Mouse (Mus musculus): Measurements from ENCODE around the gene Cyth2. TPM values are rescaled to one million over a fixed set of nuclear protein-coding genes. Genes with fewer than 3 reads are reported as not detected.

The Cyth2 gene
- polyA plus RNA-seq, 1 experiment = 68.8 TPM

- H3K27ac ChIP-seq (ENCODE audit: insufficient read depth, low read depth, low read length) = no peak overlapping the region
- no peaks in the 10 kb centered on the region for H3K4me1 ChIP-seq (ENCODE audit: control insufficient read depth, insufficient read depth, low read length)
- H3K4me3 ChIP-seq (ENCODE audit: insufficient read depth, low read length) = no peak overlapping the region
- no peak for TF ChIP-seq CTCF (IDR thresholded peaks at IDR 0.05; ENCODE audit: low read depth, low read length)
- no peak for TF ChIP-seq POLR2A (IDR thresholded peaks at IDR 0.05; ENCODE audit: borderline replicate concordance, low read depth, low read length)
Observed at GRCm38 (mm10) chr7:45771101-45771500, 43.3 kb downstream of the Cyth2 start.

- Histone ChIP-seq H3K4me3 (ENCODE audit: insufficient read depth, low read length) (no peak overlapping the region), H3K27ac (ENCODE audit: insufficient read depth, low read depth, low read length) (no peak overlapping the region), H3K4me1 (ENCODE audit: control insufficient read depth, insufficient read depth, low read length) (no peaks in the 10 kb centered on the region)
- no peak for TF ChIP-seq POLR2A (IDR thresholded peaks at IDR 0.05; ENCODE audit: borderline replicate concordance, low read depth, low read length)
- TF ChIP-seq CTCF (IDR thresholded peaks at IDR 0.05; ENCODE audit: low read depth, low read length) = no peak
Observed at GRCm38 (mm10) chr7:45770427-45771082, 43.8 kb downstream of the Cyth2 start.

GRCm38 (mm10) chr7:45767500-45767899 is 46.9 kb downstream of the Cyth2 start:
- H3K4me1 ChIP-seq (ENCODE audit: control insufficient read depth, insufficient read depth, low read length) = no peaks in the 10 kb centered on the region
- no peak overlapping the region for H3K27ac ChIP-seq (ENCODE audit: insufficient read depth, low read depth, low read length)
- TF ChIP-seq POLR2A (IDR thresholded peaks at IDR 0.05; ENCODE audit: borderline replicate concordance, low read depth, low read length) (no peak), CTCF (IDR thresholded peaks at IDR 0.05; ENCODE audit: low read depth, low read length) (no peak)
- H3K4me3 ChIP-seq (ENCODE audit: insufficient read depth, low read length) = no peak overlapping the region

GRCm38 (mm10) chr7:45766764-45767163 is 47.6 kb downstream of the Cyth2 start:
- TF ChIP-seq CTCF (IDR thresholded peaks at IDR 0.05; ENCODE audit: low read depth, low read length) (no peak), POLR2A (IDR thresholded peaks at IDR 0.05; ENCODE audit: borderline replicate concordance, low read depth, low read length) (no peak)
- no peak overlapping the region for H3K4me3 ChIP-seq (ENCODE audit: insufficient read depth, low read length)

GRCm38 (mm10) chr7:45765995-45766394 is 48.4 kb downstream of the Cyth2 start:
- no peak overlapping the region for H3K27ac ChIP-seq (ENCODE audit: insufficient read depth, low read depth, low read length)
- TF ChIP-seq POLR2A (IDR thresholded peaks at IDR 0.05; ENCODE audit: borderline replicate concordance, low read depth, low read length) (no peak), CTCF (IDR thresholded peaks at IDR 0.05; ENCODE audit: low read depth, low read length) (no peak)

More at GRCm38 (mm10) chr7:45766764-45767163, 47.6 kb downstream of the Cyth2 start:
- H3K4me1 ChIP-seq (ENCODE audit: control insufficient read depth, insufficient read depth, low read length) = no peaks in the 10 kb centered on the region
- no peak overlapping the region for H3K27ac ChIP-seq (ENCODE audit: insufficient read depth, low read depth, low read length)

GRCm38 (mm10) chr7:45760151-45760550 is 54.2 kb downstream of the Cyth2 start:
- Histone ChIP-seq H3K4me3 (ENCODE audit: insufficient read depth, low read length) (no peak overlapping the region), H3K4me1 (ENCODE audit: control insufficient read depth, insufficient read depth, low read length) (no peaks in the 10 kb centered on the region), H3K27ac (ENCODE audit: insufficient read depth, low read depth, low read length) (no peak overlapping the region)
- TF ChIP-seq CTCF (IDR thresholded peaks at IDR 0.05; ENCODE audit: low read depth, low read length) (no peak), POLR2A (IDR thresholded peaks at IDR 0.05; ENCODE audit: borderline replicate concordance, low read depth, low read length) (no peak)

More at GRCm38 (mm10) chr7:45765995-45766394, 48.4 kb downstream of the Cyth2 start:
- H3K4me1 ChIP-seq (ENCODE audit: control insufficient read depth, insufficient read depth, low read length) = no peaks in the 10 kb centered on the region
- no peak overlapping the region for H3K4me3 ChIP-seq (ENCODE audit: insufficient read depth, low read length)

- Histone ChIP-seq H3K4me1 (ENCODE audit: control insufficient read depth, insufficient read depth, low read length) (no peaks in the 10 kb centered on the region), H3K4me3 (ENCODE audit: insufficient read depth, low read length) (no peak overlapping the region), H3K27ac (ENCODE audit: insufficient read depth, low read depth, low read length) (no peak overlapping the region)
- TF ChIP-seq POLR2A (IDR thresholded peaks at IDR 0.05; ENCODE audit: borderline replicate concordance, low read depth, low read length) (no peak), CTCF (IDR thresholded peaks at IDR 0.05; ENCODE audit: low read depth, low read length) (no peak)
Observed at GRCm38 (mm10) chr7:45759400-45759799, 55.0 kb downstream of the Cyth2 start.

Other genes starting within 250 kb of the Cyth2 start
- gene Bcat2, start 244.4 kb downstream of the Cyth2 start, polyA plus RNA-seq (2012; ENCODE audit: insufficient read depth, insufficient read length, missing spikeins) = 87.0 and 93.0 TPM in 2 replicates
- not detected in 2 replicates for gene Fgf21, start 199.1 kb downstream of the Cyth2 start, polyA plus RNA-seq (2012; ENCODE audit: insufficient read depth, insufficient read length, missing spikeins)
- gene Fut1, start 197.3 kb downstream of the Cyth2 start, polyA plus RNA-seq (2012; ENCODE audit: insufficient read depth, insufficient read length, missing spikeins) = not detected in 2 replicates
- gene Izumo1, start 192.8 kb downstream of the Cyth2 start, polyA plus RNA-seq (2012; ENCODE audit: insufficient read depth, insufficient read length, missing spikeins) = not detected in 2 replicates
- gene Rasip1, start 187.1 kb downstream of the Cyth2 start, polyA plus RNA-seq (2012; ENCODE audit: insufficient read depth, insufficient read length, missing spikeins) = 0.40 TPM in 1 of 2 replicates, not detected in the other
- gene Mamstr, start 174.6 kb downstream of the Cyth2 start, polyA plus RNA-seq (2012; ENCODE audit: insufficient read depth, insufficient read length, missing spikeins) = not detected in 2 replicates
- gene Fut2, start 148.2 kb downstream of the Cyth2 start, polyA plus RNA-seq (2012; ENCODE audit: insufficient read depth, insufficient read length, missing spikeins) = not detected in 2 replicates
- not detected in 2 replicates for gene Ntn5, start 130.6 kb downstream of the Cyth2 start, polyA plus RNA-seq (2012; ENCODE audit: insufficient read depth, insufficient read length, missing spikeins)
- gene Sec1, start 120.2 kb downstream of the Cyth2 start, polyA plus RNA-seq (2012; ENCODE audit: insufficient read depth, insufficient read length, missing spikeins) = not detected in 2 replicates
- gene Car11, start 114.7 kb downstream of the Cyth2 start, polyA plus RNA-seq (2012; ENCODE audit: insufficient read depth, insufficient read length, missing spikeins) = 1.3 and 1.9 TPM in 2 replicates
- 85.2 and 85.6 TPM in 2 replicates for gene Dbp, start 109.5 kb downstream of the Cyth2 start, polyA plus RNA-seq (2012; ENCODE audit: insufficient read depth, insufficient read length, missing spikeins)
- gene Rpl18, start 99.1 kb downstream of the Cyth2 start, polyA plus RNA-seq (2012; ENCODE audit: insufficient read depth, insufficient read length, missing spikeins) = 802 and 833 TPM in 2 replicates
- 51.2 and 56.1 TPM in 2 replicates for gene Sphk2, start 96.6 kb downstream of the Cyth2 start, polyA plus RNA-seq (2012; ENCODE audit: insufficient read depth, insufficient read length, missing spikeins)
- not detected in 2 replicates for gene Fam83e, start 93.4 kb downstream of the Cyth2 start, polyA plus RNA-seq (2012; ENCODE audit: insufficient read depth, insufficient read length, missing spikeins)
- not detected in 2 replicates for gene Spaca4, start 88.8 kb downstream of the Cyth2 start, polyA plus RNA-seq (2012; ENCODE audit: insufficient read depth, insufficient read length, missing spikeins)
- gene Lmtk3, start 30.8 kb downstream of the Cyth2 start, polyA plus RNA-seq (2012; ENCODE audit: insufficient read depth, insufficient read length, missing spikeins) = 0.16 TPM in 1 of 2 replicates, not detected in the other
- 1.5 TPM in 1 of 2 replicates, not detected in the other for gene Sult2b1, start 29.9 kb downstream of the Cyth2 start, polyA plus RNA-seq (2012; ENCODE audit: insufficient read depth, insufficient read length, missing spikeins)
- gene Kcnj14, start 10.2 kb upstream of the Cyth2 start, polyA plus RNA-seq (2012; ENCODE audit: insufficient read depth, insufficient read length, missing spikeins) = not detected in 2 replicates
- gene Grwd1, start 16.4 kb upstream of the Cyth2 start, polyA plus RNA-seq (2012; ENCODE audit: insufficient read depth, insufficient read length, missing spikeins) = 4.4 and 4.9 TPM in 2 replicates
- gene Kdelr1, start 58.2 kb upstream of the Cyth2 start, polyA plus RNA-seq (2012; ENCODE audit: insufficient read depth, insufficient read length, missing spikeins) = 169 and 174 TPM in 2 replicates
- gene Grin2d, start 63.8 kb upstream of the Cyth2 start, polyA plus RNA-seq (2012; ENCODE audit: insufficient read depth, insufficient read length, missing spikeins) = 0.24 and 0.34 TPM in 2 replicates
- 1.1 TPM in 1 of 2 replicates, not detected in the other for gene Syngr4, start 82.1 kb upstream of the Cyth2 start, polyA plus RNA-seq (2012; ENCODE audit: insufficient read depth, insufficient read length, missing spikeins)
- 15.1 and 18.9 TPM in 2 replicates for gene Tmem143, start 82.4 kb upstream of the Cyth2 start, polyA plus RNA-seq (2012; ENCODE audit: insufficient read depth, insufficient read length, missing spikeins)
- 635 and 697 TPM in 2 replicates for gene Emp3, start 106.8 kb upstream of the Cyth2 start, polyA plus RNA-seq (2012; ENCODE audit: insufficient read depth, insufficient read length, missing spikeins)
- 3.2 and 3.9 TPM in 2 replicates for gene Ccdc114, start 109.5 kb upstream of the Cyth2 start, polyA plus RNA-seq (2012; ENCODE audit: insufficient read depth, insufficient read length, missing spikeins)
- not detected in 2 replicates for gene Abcc6, start 215.7 kb upstream of the Cyth2 start, polyA plus RNA-seq (2012; ENCODE audit: insufficient read depth, insufficient read length, missing spikeins)
- 15.6 and 16.8 TPM in 2 replicates for gene Nomo1, start 219.1 kb upstream of the Cyth2 start, polyA plus RNA-seq (2012; ENCODE audit: insufficient read depth, insufficient read length, missing spikeins)